Mouse (Mus musculus) 3T3-L1 (cell line): ENCODE measurements at regions not wholly inside any gene's neighbourhood (a gene's known extent, or its start where the extent isn't known, plus 50 kb on each side); places are given as distances from the start of the nearest gene placed in this dataset.
A peak's percentile ranks its signal among the peaks of the same experiment; 100 is the strongest.

Source experiments
- DNase-seq: peaks from one replicate; pipeline ENCODE4 v3.0.0-alpha.2; 2015; ENCODE audit warnings: low read depth, low spot score

- DNase-seq = no peak
These were observed 162.6 kb downstream of the Inhbb start for GRCm38 (mm10) chr1:119259455-119259854.

DNA sequence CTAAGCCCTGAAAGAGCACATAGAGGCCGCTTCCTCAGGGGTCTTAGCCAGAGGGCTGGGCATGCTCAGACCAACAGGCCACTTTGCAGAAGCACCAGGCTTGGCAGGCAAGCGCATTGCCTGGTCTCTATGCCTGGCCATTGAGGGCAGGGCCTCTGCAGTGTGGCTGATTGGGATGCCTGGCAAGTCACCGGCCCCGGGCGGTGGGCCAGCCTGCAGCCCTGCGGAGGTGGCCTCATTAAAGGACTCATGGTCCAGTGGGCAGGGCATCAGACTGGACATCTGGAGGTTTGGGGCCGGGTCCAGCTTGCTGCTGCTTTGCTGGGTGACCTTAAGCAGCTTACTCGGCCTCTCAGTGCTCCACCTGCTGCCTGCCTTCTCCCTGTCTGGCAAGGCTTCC lies 165.3 kb downstream of the Inhbb start:
- no peak for DNase-seq

DNA sequence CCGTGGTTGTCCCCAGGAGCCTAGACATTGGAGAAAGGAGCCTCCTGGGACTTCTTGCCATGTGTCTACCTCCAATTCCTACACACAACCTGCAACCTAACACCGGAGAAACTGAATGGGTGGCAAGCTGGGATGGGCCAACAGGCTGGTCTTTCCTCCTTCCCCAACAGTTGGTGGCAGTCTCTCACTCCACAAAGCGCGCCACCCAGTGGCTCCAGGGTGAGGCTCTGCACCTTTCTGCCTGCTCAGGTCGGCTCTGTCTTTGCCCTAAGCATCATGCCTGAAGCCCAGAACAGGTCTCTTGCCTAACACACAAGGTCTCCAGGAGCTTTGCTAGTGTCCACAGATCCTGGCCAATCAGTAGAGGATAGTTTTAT lies 166.0 kb downstream of the Inhbb start:
- DNase-seq = no peak

- DNase-seq = no peak
These were observed 166.5 kb downstream of the Inhbb start for GRCm38 (mm10) chr1:119255386-119256096.

- no peak for DNase-seq
These were observed 167.1 kb downstream of the Inhbb start for GRCm38 (mm10) chr1:119254928-119255327.

DNA sequence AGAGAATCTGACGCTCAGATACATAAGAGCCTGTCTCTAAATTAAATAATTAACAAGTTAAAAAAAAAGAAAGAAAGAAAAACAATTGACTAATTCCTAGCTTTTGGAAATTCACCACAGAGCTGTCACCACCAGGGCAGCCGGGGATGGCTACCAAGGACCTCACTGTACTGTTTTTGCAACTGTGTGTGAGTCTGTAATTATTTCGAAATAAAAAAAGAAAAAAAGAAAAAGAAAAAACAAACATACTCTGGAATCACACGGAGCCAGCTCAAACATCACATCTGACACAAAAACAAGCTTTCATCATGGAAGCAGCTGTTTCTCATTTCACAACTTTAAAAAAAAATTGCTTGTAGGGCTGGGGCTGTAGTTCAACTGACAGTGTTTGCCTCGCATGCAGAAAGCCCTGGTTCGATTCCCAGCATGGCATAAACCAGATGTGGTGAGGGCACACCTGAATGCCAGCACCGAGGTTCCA lies 168.6 kb downstream of the Inhbb start:
- DNase-seq = peak; percentile 67

GRCm38 (mm10) chr1:119252403-119252802 lies 169.6 kb downstream of the Inhbb start:
- DNase-seq = no peak

- no peak for DNase-seq
These were observed 170.3 kb downstream of the Inhbb start for GRCm38 (mm10) chr1:119251741-119252140.

DNA sequence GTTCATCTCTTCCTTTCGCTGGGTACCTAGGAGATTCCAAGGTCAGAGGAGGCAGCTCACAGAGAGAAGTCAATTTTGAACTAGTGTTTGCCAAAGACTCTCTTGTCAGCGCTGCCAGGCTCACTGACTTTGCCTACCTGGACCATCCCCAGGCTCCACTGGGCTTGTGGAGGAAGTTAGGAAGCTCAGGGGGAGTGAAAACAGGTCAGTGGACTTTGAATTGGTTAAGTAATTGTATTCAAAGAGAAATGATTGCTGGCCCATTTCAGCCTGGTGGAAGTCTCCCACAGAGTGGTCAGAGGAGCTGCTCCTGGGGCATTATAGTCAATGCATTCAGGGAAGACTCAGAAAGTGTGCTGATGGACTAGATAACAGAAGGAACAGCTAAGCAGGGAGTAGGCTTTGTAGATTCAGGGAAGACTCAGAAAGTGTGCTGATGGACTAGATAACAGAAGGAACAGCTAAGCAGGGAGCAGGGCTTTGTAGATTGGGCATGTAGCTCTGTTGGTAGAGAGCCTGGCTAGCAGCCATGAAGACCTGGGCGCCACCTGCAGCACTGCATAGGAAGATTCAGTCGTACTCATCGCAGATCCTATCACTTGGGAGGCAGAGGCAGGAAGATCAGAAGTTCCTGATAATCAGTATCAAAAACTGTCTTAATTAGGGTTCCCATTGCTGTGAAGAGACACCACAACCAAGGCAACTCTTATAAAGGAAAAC lies 173.1 kb downstream of the Inhbb start:
- DNase-seq = no peak

GRCm38 (mm10) chr1:119247117-119247516 lies 174.9 kb downstream of the Inhbb start:
- DNase-seq = no peak

GRCm38 (mm10) chr1:119238463-119238862 lies 183.6 kb downstream of the Inhbb start:
- DNase-seq = no peak

- DNase-seq = no peak
These were observed 183.4 kb upstream of the Gli2 start for GRCm38 (mm10) chr1:119236787-119237186.

DNA sequence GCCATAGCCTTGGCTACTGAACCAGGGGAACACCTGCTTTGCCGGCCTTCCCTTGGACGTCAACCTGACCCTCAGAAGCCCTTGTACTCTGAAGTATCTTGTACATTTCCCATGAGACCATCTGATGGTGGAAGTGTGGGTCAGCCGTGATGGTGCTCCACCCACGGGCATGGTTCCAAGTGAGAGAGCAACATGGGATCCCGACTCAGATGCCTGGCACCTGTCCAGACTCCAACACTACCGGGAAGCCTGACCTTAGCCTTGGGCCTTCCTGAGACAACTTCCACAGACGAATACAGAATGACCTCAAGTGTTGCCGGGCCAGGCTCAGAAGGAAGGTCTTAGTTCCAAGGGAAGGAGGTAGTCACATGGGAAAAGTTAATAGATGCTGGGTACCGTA lies 181.0 kb upstream of the Gli2 start:
- no peak for DNase-seq

- no peak for DNase-seq
These were observed 173.6 kb upstream of the Gli2 start for GRCm38 (mm10) chr1:119226996-119227395.

GRCm38 (mm10) chr1:119223876-119224275 lies 170.5 kb upstream of the Gli2 start:
- no peak for DNase-seq

DNA sequence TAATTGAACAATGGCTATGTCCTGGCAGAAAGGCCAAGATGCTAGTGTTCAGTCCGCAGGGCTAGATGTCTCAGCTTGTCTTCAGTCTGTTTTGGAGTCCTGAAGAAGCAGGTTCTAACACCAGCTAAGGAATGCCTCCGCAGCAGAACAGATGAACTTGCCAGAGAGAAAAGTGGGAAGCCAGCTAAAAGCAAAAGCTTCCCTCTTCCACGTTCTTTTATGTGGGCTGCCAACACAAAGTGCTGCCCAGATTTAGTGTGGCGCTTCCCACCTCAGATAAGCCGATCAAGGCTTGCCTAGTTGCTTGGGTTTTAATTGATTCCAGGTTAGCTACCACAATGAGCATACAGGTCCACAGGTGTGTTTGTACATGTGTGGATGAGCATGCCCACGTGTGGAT lies 168.5 kb upstream of the Gli2 start:
- no peak for DNase-seq

GRCm38 (mm10) chr1:119221012-119221411 lies 167.6 kb upstream of the Gli2 start:
- no peak for DNase-seq

- no peak for DNase-seq
These were observed 166.4 kb upstream of the Gli2 start for GRCm38 (mm10) chr1:119219817-119220216.

- peak; percentile 82 for DNase-seq
These were observed 164.0 kb upstream of the Gli2 start for GRCm38 (mm10) chr1:119217387-119217786.

- no peak for DNase-seq
These were observed 156.2 kb upstream of the Gli2 start for GRCm38 (mm10) chr1:119209607-119210007.

GRCm38 (mm10) chr1:119202456-119202855 lies 149.0 kb upstream of the Gli2 start:
- no peak for DNase-seq

- DNase-seq = no peak
These were observed 143.9 kb upstream of the Gli2 start for GRCm38 (mm10) chr1:119197415-119197700.

DNA sequence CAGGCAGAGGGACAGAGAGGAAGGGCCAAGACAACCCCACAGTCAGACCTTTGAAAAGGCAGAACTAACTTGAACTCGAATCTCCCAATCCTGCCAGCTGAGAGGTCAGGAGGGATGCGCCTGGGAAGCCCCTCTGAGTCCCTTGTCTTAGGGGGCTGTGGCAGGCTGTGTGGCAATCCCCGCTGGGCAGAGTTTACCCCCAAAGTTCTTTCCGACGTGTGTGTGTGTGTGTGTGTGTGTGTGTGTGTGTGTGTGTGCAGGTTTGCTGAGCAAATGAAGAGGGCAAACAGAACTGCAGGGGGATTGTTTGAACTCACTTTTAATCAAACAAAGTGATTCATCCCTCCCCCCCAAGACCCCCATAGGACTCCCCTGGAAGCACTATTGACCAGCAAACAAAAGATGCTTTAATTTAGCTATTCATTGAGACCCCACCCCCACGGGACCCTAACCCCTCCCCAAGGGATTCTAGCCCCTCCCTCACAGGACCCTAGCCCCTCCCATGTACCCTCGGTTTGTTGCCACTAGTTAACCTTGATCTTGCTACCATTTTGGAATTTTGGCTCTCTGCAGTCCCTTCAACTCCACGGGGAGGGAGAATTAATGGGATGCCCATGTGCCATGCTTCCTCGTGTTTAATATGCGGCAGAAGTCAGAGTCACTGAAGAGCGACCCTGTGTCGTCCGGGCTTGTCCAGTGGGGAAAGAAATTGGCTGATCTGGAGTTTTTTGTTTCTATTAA lies 143.4 kb upstream of the Gli2 start:
- peak; percentile 16 for DNase-seq
